8 mouse cellular contexts compared by ENCODE assay signal in genomic region chr10:89635018-89635417, GRCm38 (mm10). TPM values are rescaled to one million over a fixed set of nuclear protein-coding genes. Genes with fewer than 3 reads are reported as not detected.
DNase-seq lines count a peak whose midpoint lies in the region.

No protein-coding gene starts in this region.

- DNase-seq in adrenal gland, adult (ENCODE audit: inconsistent age in 2 of 2, low spot score in 1 of 2) = peak; percentile 32 to 60
- no peak for DNase-seq in adrenal gland, adult 18-20 months (ENCODE audit: low spot score in 2 of 2)
- peak; percentile 14 to 33 for DNase-seq in left cerebral cortex, adult 18-20 months (ENCODE audit: low spot score in 2 of 2)
- DNase-seq in left cerebral cortex, adult 11 months (ENCODE audit: low spot score) = no peak
- peak; percentile 62 for DNase-seq in cerebellum, adult 11-12 months
- peak; percentile 44 for DNase-seq in kidney, postnatal 14 days
- DNase-seq in urinary bladder, postnatal 10 days (ENCODE audit: low spot score) = no peak
- DNase-seq in thymus, adult 18-20 months = no peak

RNA-seq across cellular contexts. Expression of gene Slc17a8, which starts 14.0 kb away (rescaled TPM):
- not detected for total RNA-seq in adrenal gland, adult 18-20 months (2021)
- 1 to 10 TPM; 2.3 to 2.8 TPM for total RNA-seq in left cerebral cortex, adult 18-20 months (2021)

RNA-seq across cellular contexts. Expression of gene Scyl2, which starts 51.1 kb away (rescaled TPM):
- 10 to 100 TPM; 42.9 to 51.9 TPM for total RNA-seq in adrenal gland, adult 18-20 months (2021)
- 10 to 100 TPM; 32.2 to 34.6 TPM for total RNA-seq in left cerebral cortex, adult 18-20 months (2021)

Comparison
In these comparisons a context has a peak if more than half of its experiments do, and no peak if none do; other contexts are left out.
1. DNase-seq: peak in adrenal gland, adult (2 of 2), left cerebral cortex, adult 18-20 months (2 of 2), cerebellum, adult 11-12 months (single experiment) and kidney, postnatal 14 days (single experiment); none in adrenal gland, adult 18-20 months (0 of 2), left cerebral cortex, adult 11 months (single experiment), urinary bladder, postnatal 10 days (single experiment) and thymus, adult 18-20 months (0 of 2).